Mouse (Mus musculus): ENCODE measurements at regions not wholly inside any gene's neighbourhood (a gene's known extent, or its start where the extent isn't known, plus 50 kb on each side); places are given as distances from the start of the nearest gene placed in this dataset.
A peak's percentile ranks its signal among the peaks of the same experiment; 100 is the strongest.

GRCm38 (mm10) chr10:96188168-96188567 is 51.8 kb downstream of the Gm5426 start:
- ATAC-seq = no peak

DNA sequence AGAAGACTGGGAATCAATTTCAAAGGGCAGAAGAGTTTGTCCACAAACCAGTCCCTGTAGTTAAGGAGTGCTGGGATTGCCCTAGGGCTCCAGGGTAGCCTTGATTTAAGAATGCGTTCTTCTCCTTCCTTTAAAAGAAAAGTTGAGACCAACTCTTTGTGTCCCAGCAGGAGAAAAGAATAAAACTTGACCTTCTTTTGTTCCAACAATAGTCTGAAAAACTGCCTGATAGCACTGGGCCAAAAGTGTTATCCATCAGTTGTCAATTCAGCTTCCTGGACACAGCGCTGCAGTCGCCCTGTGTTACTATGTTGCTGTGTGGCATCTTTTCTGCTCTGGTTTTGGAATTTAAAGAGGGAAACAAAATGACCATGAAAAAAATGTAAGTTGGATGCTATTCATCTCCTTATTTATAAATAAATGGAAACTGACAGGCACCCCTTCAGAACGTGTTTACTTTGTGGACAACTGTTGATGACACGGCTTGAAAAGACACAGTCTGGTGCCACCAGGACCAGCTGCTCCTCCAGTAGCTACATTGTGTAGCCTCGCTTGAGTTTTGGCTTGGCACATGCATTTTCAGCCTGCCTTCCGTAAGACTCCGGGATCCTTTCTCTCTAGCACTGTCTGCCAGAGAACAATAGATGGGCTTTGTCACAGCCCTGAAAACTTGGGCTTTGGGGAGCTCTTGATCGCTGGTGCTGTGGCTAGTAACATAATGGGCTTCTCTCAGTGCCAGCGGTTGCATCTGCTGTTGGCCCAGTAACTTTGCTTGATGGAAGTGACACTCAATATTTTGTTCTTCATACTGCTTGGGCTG is 54.0 kb downstream of the Gm5426 start:
- Histone ChIP-seq H3K36me3 (no peaks in the 10 kb centered on the region), H3K27ac (no peak overlapping the region), H3K27me3 (no peaks in the 10 kb centered on the region), H3K9me3 (0 out of 2 replicates have a peak, but pooled peaks cover 3% of the 10 kb centered on the region), H3K4me3 (replicated peaks) (no peak overlapping the region), H3K4me1 (replicated peaks) (peaks cover 4% of the 10 kb centered on the region; the same call in 1 of the 2 replicates), H3K4me2 (replicated peaks) (no peak overlapping the region), H3K9ac (replicated peaks) (no peak overlapping the region)
- 38% methylated on average over 10 of the region's 10 CpGs for whole genome bisulfite sequencing
- ATAC-seq = peak; percentile 82

More at GRCm38 (mm10) chr10:96188168-96188567, 51.8 kb downstream of the Gm5426 start:
- Histone ChIP-seq H3K36me3 (no peaks in the 10 kb centered on the region), H3K9ac (replicated peaks) (no peak overlapping the region), H3K4me1 (replicated peaks) (peaks cover 4% of the 10 kb centered on the region; the same call in 1 of the 2 replicates), H3K9me3 (0 out of 2 replicates have a peak, but pooled peaks cover 3% of the 10 kb centered on the region), H3K27ac (no peak overlapping the region), H3K27me3 (no peaks in the 10 kb centered on the region), H3K4me3 (replicated peaks) (no peak overlapping the region), H3K4me2 (replicated peaks) (no peak overlapping the region)
- 72% methylated on average over 7 of the region's 7 CpGs for WGBS

DNA sequence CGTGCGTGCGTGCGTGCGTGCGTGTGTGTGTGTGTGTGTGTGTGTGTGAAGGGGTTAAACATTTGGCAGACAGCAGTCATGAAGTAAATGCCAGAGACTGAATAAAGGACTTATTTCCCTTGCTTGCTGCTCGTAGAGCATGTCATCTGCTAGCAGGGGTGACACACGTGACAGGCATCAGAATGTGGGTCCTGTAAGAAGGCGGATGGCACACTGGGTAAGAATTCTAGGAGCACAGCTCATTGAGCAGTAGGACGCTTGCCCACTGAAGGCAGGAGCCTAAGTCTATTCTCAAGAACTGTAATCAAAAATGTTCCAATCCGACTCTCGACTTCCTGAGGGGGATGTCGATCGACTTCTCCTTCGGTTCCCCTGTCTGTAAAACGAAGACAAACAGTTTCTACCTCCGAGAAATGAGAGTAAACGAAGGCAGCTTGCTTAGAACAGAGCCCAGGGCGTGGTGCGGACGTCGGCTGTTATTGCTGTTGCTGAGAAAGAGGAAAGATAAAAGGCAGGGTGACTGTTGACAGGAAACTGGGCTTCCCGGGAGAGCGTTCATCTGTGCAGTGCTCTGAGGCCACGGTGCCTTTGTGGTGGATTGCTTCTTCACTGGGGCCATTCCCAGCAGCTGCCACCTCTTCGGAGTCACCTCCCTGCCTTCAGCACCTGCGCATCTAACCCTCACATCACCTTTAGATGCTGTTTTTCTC is 64.7 kb downstream of the Gm5426 start:
- Histone ChIP-seq H3K27ac (no peak overlapping the region), H3K4me3 (replicated peaks) (no peak overlapping the region), H3K36me3 (no peaks in the 10 kb centered on the region), H3K9me3 (no peaks in the 10 kb centered on the region), H3K9ac (replicated peaks) (no peak overlapping the region), H3K4me1 (replicated peaks) (no peaks in the 10 kb centered on the region), H3K27me3 (no peaks in the 10 kb centered on the region), H3K4me2 (replicated peaks) (no peak overlapping the region)
- 79% methylated on average over 27 of the region's 27 CpGs for WGBS
- ATAC-seq = no peak

GRCm38 (mm10) chr10:96201891-96202290 is 65.5 kb downstream of the Gm5426 start:
- Histone ChIP-seq H3K27ac (no peak overlapping the region), H3K9ac (replicated peaks) (no peak overlapping the region), H3K9me3 (no peaks in the 10 kb centered on the region), H3K27me3 (no peaks in the 10 kb centered on the region), H3K4me2 (replicated peaks) (no peak overlapping the region), H3K4me3 (replicated peaks) (no peak overlapping the region), H3K4me1 (replicated peaks) (no peaks in the 10 kb centered on the region), H3K36me3 (no peaks in the 10 kb centered on the region)
- 70% methylated on average over 6 of the region's 6 CpGs for WGBS
- ATAC-seq = no peak

DNA sequence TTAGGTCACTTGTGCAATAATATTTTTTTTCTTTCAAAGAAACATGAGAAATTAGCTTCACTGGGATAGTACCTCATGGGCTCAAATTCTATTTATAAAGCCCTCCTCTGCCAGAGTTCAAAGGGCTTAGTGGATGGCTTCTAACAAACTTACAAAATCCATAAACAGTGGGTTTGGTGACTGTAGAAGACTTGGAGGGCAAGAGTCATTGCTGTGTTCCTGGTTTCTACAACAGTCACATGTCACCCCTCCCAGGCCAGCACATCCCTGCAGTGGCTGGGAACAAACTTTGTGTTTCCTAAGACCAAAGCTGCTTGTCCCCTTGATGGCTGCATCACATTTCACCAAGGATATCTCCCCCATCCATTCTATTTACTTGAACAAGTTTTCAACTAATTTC is 66.5 kb downstream of the Gm5426 start:
- H3K36me3 ChIP-seq = no peaks in the 10 kb centered on the region
- no peak overlapping the region for H3K27ac ChIP-seq
- no peak for ATAC-seq
- H3K4me1 ChIP-seq (replicated peaks) = no peaks in the 10 kb centered on the region
- no peak overlapping the region for H3K9ac ChIP-seq (replicated peaks)
- H3K27me3 ChIP-seq = no peaks in the 10 kb centered on the region
- no peak overlapping the region for H3K4me2 ChIP-seq (replicated peaks)
- H3K9me3 ChIP-seq = no peaks in the 10 kb centered on the region
- H3K4me3 ChIP-seq (replicated peaks) = no peak overlapping the region

GRCm38 (mm10) chr10:96204198-96204597 is 67.8 kb downstream of the Gm5426 start:
- H3K27ac ChIP-seq = no peak overlapping the region
- 98% methylated on average over 5 of the region's 5 CpGs for WGBS
- no peak for ATAC-seq
- no peaks in the 10 kb centered on the region for H3K4me1 ChIP-seq (replicated peaks)
- H3K9me3 ChIP-seq = no peaks in the 10 kb centered on the region
- H3K4me3 ChIP-seq (replicated peaks) = no peak overlapping the region
- no peaks in the 10 kb centered on the region for H3K27me3 ChIP-seq
- no peak overlapping the region for H3K9ac ChIP-seq (replicated peaks)
- H3K4me2 ChIP-seq (replicated peaks) = no peak overlapping the region
- H3K36me3 ChIP-seq = no peaks in the 10 kb centered on the region

GRCm38 (mm10) chr10:96209171-96209570 is 72.8 kb downstream of the Gm5426 start:
- no peak for ATAC-seq
- H3K9me3 ChIP-seq = no peaks in the 10 kb centered on the region
- H3K27me3 ChIP-seq = no peaks in the 10 kb centered on the region
- no peaks in the 10 kb centered on the region for H3K36me3 ChIP-seq
- no peak overlapping the region for H3K4me2 ChIP-seq (replicated peaks)
- no peak overlapping the region for H3K27ac ChIP-seq
- H3K4me3 ChIP-seq (replicated peaks) = no peak overlapping the region
- H3K4me1 ChIP-seq (replicated peaks) = peaks cover 2% of the 10 kb centered on the region
- WGBS = 85% methylated on average over 5 of the region's 5 CpGs
- H3K9ac ChIP-seq (replicated peaks) = no peak overlapping the region

GRCm38 (mm10) chr10:96211189-96211588 is 74.8 kb downstream of the Gm5426 start:
- H3K27ac ChIP-seq = no peak overlapping the region
- H3K4me1 ChIP-seq (replicated peaks) = peaks cover 8% of the 10 kb centered on the region
- no peaks in the 10 kb centered on the region for H3K27me3 ChIP-seq
- no peaks in the 10 kb centered on the region for H3K9me3 ChIP-seq
- H3K4me3 ChIP-seq (replicated peaks) = no peak overlapping the region
- no peak overlapping the region for H3K4me2 ChIP-seq (replicated peaks)
- 77% methylated on average over 7 of the region's 7 CpGs for WGBS
- no peak overlapping the region for H3K9ac ChIP-seq (replicated peaks)
- no peak for ATAC-seq
- no peaks in the 10 kb centered on the region for H3K36me3 ChIP-seq

GRCm38 (mm10) chr10:96213876-96214275 is 77.5 kb downstream of the Gm5426 start:
- H3K27me3 ChIP-seq = no peaks in the 10 kb centered on the region
- H3K4me1 ChIP-seq (replicated peaks) = peaks cover 8% of the 10 kb centered on the region
- no peak overlapping the region for H3K9ac ChIP-seq (replicated peaks)
- H3K27ac ChIP-seq = peak overlapping the region; percentile 66
- ATAC-seq = peak; percentile 87
- H3K4me3 ChIP-seq (replicated peaks) = no peak overlapping the region
- H3K9me3 ChIP-seq = no peaks in the 10 kb centered on the region
- WGBS = 2% methylated on average over 10 of the region's 10 CpGs
- H3K36me3 ChIP-seq = no peaks in the 10 kb centered on the region
- H3K4me2 ChIP-seq (replicated peaks) = no peak overlapping the region

DNA sequence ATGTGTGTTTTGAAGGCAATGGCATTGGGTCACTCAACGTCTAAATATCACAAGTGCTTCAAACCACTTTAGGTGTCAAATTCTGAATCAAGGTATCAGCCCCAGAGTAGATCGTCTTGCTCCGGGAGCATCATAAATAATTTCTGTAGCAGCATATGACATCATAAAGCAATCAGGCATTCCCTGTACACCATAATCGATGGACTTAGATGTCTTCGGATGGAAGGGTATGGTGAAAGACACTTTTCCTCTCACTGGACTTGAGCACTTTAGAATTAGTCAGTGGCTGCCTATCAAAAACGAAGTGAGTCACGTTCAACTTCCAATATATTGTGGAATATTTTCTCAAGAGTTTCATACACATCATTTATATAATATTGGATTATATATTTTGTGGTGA is 77.9 kb downstream of the Gm5426 start:
- Histone ChIP-seq H3K27me3 (no peaks in the 10 kb centered on the region), H3K27ac (peak overlapping the region; percentile 66), H3K36me3 (no peaks in the 10 kb centered on the region), H3K4me3 (replicated peaks) (no peak overlapping the region), H3K4me2 (replicated peaks) (no peak overlapping the region), H3K9ac (replicated peaks) (no peak overlapping the region), H3K9me3 (no peaks in the 10 kb centered on the region), H3K4me1 (replicated peaks) (peaks cover 8% of the 10 kb centered on the region)
- WGBS = 71% methylated on average over 7 of the region's 7 CpGs
- ATAC-seq = peak; percentile 29; the same call in 1 of the 2 replicates

DNA sequence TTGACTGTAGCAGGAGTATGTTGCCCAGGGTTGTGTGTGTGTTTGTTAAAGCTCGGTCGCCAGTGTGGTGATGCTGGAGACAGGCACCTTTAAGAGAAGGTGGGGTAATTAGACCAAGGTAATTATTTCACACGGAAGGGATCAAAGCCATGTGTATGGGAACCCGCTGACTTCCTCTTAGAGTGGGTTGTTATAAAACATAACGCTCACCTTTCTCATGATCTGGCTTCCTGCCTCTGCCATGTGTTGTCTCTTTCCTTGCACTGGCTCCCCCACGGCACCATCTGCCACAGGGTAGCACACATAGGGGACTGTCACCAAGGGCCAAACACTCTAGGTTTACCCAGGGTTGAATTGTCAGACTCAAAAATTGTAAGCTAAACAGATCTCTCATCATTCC is 78.5 kb downstream of the Gm5426 start:
- Histone ChIP-seq H3K36me3 (no peaks in the 10 kb centered on the region), H3K4me2 (replicated peaks) (no peak overlapping the region), H3K4me1 (replicated peaks) (peaks cover 8% of the 10 kb centered on the region), H3K9me3 (no peaks in the 10 kb centered on the region), H3K9ac (replicated peaks) (no peak overlapping the region), H3K27me3 (no peaks in the 10 kb centered on the region), H3K4me3 (replicated peaks) (no peak overlapping the region), H3K27ac (no peak overlapping the region)
- ATAC-seq = no peak
- WGBS = 89% methylated on average over 6 of the region's 6 CpGs

GRCm38 (mm10) chr10:96220731-96221130 is 84.3 kb downstream of the Gm5426 start:
- Histone ChIP-seq H3K27me3 (no peaks in the 10 kb centered on the region), H3K9me3 (no peaks in the 10 kb centered on the region), H3K4me3 (replicated peaks) (no peak overlapping the region), H3K4me2 (replicated peaks) (no peak overlapping the region), H3K9ac (replicated peaks) (no peak overlapping the region), H3K4me1 (replicated peaks) (no peaks in the 10 kb centered on the region), H3K36me3 (no peaks in the 10 kb centered on the region), H3K27ac (no peak overlapping the region)
- ATAC-seq = no peak
- WGBS = 95% methylated on average over 4 of the region's 4 CpGs
